Mouse (Mus musculus): ENCODE measurements at regions not wholly inside any gene's neighbourhood (a gene's known extent, or its start where the extent isn't known, plus 50 kb on each side); places are given as distances from the start of the nearest gene placed in this dataset.

GRCm38 (mm10) chr5:75828332-75828731 lies 149.9 kb downstream of the Kdr start:
- no peak for DNase-seq

GRCm38 (mm10) chr5:75826283-75827098 lies 151.8 kb downstream of the Kdr start:
- DNase-seq = no peak

GRCm38 (mm10) chr5:75825576-75825975 lies 152.7 kb downstream of the Kdr start:
- no peak for DNase-seq

GRCm38 (mm10) chr5:75824660-75825059 lies 153.6 kb downstream of the Kdr start:
- no peak for DNase-seq

- no peak for DNase-seq
Observed at GRCm38 (mm10) chr5:75823646-75824045, 154.6 kb downstream of the Kdr start.

GRCm38 (mm10) chr5:75817396-75817795 lies 160.9 kb downstream of the Kdr start:
- DNase-seq = no peak

- DNase-seq = peak; percentile 41
Observed at GRCm38 (mm10) chr5:75814393-75814984, 163.8 kb downstream of the Kdr start.

GRCm38 (mm10) chr5:75812686-75813085 lies 165.6 kb downstream of the Kdr start:
- DNase-seq = no peak

- peak; percentile 56 for DNase-seq
Observed at GRCm38 (mm10) chr5:75808551-75809332, 169.5 kb downstream of the Kdr start.

GRCm38 (mm10) chr5:75805011-75805410 lies 173.2 kb downstream of the Kdr start:
- DNase-seq = no peak

- no peak for DNase-seq
Observed at GRCm38 (mm10) chr5:75804340-75804739, 173.9 kb downstream of the Kdr start.

- no peak for DNase-seq
Observed at GRCm38 (mm10) chr5:75803012-75803411, 175.2 kb downstream of the Kdr start.

GRCm38 (mm10) chr5:75800040-75800989 lies 177.9 kb downstream of the Kdr start:
- DNase-seq = no peak

GRCm38 (mm10) chr5:75799627-75800026 lies 178.6 kb downstream of the Kdr start:
- no peak for DNase-seq

GRCm38 (mm10) chr5:75793184-75793583 lies 185.1 kb downstream of the Kdr start:
- no peak for DNase-seq

- DNase-seq = no peak
Observed at GRCm38 (mm10) chr5:75791738-75792137, 186.5 kb downstream of the Kdr start.

GRCm38 (mm10) chr5:75788087-75788486 lies 190.2 kb downstream of the Kdr start:
- DNase-seq = no peak

- no peak for DNase-seq
Observed at GRCm38 (mm10) chr5:75786196-75786595, 192.1 kb downstream of the Kdr start.

- no peak for DNase-seq
Observed at GRCm38 (mm10) chr5:75784998-75785593, 193.2 kb downstream of the Kdr start.

GRCm38 (mm10) chr5:75770592-75770991 lies 195.9 kb downstream of the Kit start:
- no peak for DNase-seq

- no peak for DNase-seq
Observed at GRCm38 (mm10) chr5:75767213-75767612, 192.5 kb downstream of the Kit start.

- DNase-seq = no peak
Observed at GRCm38 (mm10) chr5:75762374-75762773, 187.7 kb downstream of the Kit start.
